Mouse (Mus musculus): ENCODE results near the gene Cyp2d10. TPM values are rescaled to one million over a fixed set of nuclear protein-coding genes. Genes with fewer than 3 reads are reported as not detected.
"Not testable (repeated sequence)": the region's sequence is repeated elsewhere in the genome, so short reads cannot be mapped to it uniquely, and the experiment has no call there.

Gene Cyp2d10
- polyA plus RNA-seq, 1 experiment, result 0.64 TPM

DNA sequence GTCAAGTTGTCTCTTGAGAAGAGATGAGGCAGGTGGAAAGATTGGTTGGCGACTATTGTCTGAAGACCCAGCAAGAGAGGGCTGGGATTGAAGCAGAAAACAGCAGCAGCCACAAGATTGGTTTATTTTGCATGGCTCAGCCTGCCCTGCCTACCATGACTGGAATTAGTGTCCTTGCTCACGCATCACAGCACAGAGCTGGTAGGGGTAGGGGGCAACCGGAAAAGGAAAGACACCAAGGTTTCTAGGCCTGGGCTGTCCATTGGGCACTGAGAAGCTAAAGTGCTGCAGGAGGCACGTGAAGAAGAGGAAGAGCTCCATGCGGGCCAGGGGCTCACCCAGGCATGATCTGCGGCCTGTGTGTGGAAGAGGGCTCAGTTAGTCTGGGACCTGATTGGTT, 4.3 kb downstream of the Cyp2d10 start:
- 91% methylated on average over 6 of the region's 6 CpGs for WGBS
- DNase-seq (ENCODE audit: low read depth, low spot score), result no peak

DNA sequence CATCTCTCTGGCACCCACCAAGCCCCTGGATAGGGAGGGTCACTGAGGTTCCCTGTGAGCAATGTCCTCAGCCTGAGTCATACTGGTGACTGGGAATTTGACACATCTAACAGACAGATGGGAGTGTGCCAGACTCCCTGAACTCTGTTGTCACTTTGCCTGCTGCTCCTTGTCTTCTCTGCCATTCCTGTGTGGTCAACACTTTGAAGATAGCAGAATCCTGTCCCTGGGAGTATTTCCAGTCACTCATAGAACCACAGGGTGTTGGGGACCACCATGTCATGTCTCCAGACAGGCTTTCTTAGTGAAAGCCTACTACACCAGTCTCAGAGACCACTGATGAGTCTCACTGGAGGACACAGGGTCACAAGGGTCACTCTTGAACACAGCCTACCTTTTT, 4.9 kb downstream of the Cyp2d10 start:
- no peak for DNase-seq (ENCODE audit: low read depth, low spot score)

DNA sequence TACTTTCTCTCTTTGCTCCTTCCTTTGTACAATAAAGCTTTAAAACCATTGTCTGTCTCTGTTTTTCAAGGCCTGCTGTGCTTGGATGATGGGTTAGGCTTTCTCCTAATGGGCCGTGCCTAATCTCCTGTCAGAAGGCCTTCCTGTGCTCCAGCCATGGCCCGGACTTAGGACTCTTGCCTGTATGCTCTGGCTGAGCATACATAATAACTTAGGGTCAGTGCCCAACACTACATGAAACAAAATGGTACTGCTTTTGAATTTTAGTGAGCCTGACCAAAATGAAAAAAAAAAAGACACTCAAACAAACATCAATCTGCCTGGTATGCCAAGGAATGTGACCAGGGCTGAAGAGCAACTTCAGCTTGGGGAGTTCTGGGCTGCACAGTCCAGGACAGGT, 5.5 kb downstream of the Cyp2d10 start:
- 75% methylated on average over 2 of the region's 2 CpGs for WGBS
- DNase-seq (ENCODE audit: low read depth, low spot score), result no peak

DNA sequence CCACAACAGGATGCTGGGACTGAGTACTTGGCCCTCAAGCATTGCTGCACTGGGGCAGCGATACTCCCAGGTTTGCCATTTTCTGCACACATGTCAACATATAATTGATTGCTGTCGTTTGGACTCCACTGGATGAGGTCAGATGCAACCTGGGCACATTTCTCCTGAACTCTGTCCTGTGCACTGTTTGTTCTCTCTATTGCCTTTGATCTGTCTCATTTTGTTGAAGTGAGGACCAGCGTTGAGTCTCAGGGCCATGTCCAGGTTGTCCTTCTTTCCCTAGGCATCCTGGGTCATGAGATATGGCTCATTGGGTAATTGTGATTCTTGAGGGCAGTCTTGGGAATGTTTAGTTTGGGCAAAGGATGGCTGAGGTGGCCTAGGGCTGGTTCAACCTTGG, 11.0 kb downstream of the Cyp2d10 start:
- not testable (repeated sequence) for DNase-seq (ENCODE audit: low read depth, low spot score)
- 59% methylated on average over 3 of the region's 3 CpGs for WGBS

DNA sequence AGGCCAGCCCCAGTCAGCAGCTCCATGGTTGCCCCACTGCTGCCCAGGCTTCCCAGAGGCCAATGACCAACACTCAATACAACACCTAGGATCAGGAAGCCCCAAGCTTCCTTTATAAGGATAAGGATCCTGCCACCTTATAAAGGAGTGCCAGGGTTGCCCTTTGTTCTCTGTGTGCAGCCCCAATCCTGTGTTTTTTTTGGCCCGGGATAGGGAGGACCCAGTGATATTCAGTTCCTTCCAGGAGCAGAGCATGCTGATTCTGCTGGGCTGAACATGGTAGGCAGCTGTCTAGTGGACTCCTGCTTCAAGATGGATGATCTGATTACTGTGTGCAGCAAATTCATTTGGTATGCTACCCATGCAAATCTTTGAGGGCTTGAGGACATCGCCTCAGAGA, 13.1 kb downstream of the Cyp2d10 start, which contains the start of gene Cyp2d11:
TSS of gene Cyp2d11 (minus strand) at position 101 of the 400 bp plus-strand sequence.
- WGBS, result 79% methylated on average over 2 of the region's 2 CpGs
- DNase-seq (ENCODE audit: low read depth, low spot score), result not testable (repeated sequence)

DNA sequence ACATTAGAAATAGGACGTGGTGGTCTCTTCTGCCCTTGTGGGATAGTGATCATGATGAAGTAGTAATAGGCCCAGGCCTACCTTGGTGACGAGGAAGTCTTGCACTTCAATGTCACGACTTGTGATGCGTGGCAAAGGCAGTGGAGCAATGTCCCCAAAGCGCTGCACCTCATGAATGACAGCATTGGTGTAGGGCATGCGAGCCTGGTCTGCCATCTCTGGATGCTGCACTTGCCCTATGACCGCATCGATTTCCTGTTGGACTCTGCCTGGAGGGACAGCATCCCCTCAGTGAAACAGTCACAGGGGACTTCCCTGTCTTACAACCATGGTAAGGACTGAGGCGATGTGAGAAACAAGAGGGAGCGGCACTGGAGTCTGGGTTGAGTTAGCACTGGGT, 17.1 kb downstream of the Cyp2d10 start:
- 92% methylated on average over 10 of the region's 10 CpGs for WGBS
- not testable (repeated sequence) for DNase-seq (ENCODE audit: low read depth, low spot score)

DNA sequence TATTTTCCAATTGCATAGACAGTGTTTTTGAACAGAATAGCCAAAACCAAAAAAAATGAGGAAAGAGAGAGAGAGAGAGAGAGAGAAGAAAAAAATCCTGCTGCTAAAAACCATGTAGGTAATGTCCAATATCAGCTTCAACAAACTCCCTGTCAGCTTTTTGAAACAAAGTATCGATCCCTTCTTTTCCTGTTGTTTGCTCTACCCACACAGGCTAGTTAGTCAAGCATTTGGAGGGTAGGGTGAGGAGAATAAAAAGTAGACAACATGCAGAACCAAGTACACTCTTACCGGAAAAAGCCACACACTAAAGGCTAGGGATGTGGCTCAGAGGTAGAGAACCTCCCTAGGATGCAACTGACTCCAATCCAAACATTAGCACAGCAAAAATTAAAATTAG, 21.3 kb downstream of the Cyp2d10 start:
- WGBS, result 91% methylated on average over 2 of the region's 2 CpGs
- DNase-seq (ENCODE audit: low read depth, low spot score), result no peak

DNA sequence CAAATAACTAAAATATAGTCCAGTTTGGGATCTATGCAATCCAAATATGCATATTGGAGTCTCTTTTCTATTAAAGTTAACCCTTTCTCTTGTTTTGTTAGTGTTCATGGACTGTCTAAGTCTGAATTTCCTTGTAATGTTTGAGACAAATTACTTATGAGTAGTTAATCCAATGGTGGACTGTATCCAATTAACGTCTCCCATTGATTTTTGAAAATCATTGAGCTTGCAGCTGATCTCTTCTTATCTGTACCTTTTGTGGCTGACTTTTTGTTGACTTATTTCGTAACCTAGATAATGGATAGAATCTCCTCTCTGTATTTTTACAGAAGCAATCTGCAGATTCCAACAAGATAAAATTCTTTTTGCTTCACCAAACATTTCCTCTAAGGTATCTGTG, 24.6 kb downstream of the Cyp2d10 start:
- 85% methylated on average over 2 of the region's 2 CpGs for WGBS
- DNase-seq (ENCODE audit: low read depth, low spot score), result no peak

DNA sequence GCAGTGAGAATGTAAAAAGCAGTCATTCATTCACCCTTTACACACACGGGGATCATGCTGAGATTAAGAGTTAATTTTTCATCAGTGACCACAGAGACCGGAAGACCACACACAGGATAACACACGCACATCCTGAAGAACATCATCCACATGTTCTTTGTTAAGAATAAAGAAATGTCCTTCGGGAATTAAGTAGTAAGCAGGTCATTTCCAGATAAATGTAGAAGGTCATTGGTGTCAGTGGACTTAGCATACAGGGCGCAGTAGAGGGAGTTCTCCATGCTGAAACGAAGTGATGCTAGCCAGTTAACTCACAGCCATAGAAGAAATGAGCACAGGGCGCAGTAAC, 26.3 kb downstream of the Cyp2d10 start:
- WGBS, result 46% methylated on average over 7 of the region's 7 CpGs
- DNase-seq (ENCODE audit: low read depth, low spot score), result no peak

DNA sequence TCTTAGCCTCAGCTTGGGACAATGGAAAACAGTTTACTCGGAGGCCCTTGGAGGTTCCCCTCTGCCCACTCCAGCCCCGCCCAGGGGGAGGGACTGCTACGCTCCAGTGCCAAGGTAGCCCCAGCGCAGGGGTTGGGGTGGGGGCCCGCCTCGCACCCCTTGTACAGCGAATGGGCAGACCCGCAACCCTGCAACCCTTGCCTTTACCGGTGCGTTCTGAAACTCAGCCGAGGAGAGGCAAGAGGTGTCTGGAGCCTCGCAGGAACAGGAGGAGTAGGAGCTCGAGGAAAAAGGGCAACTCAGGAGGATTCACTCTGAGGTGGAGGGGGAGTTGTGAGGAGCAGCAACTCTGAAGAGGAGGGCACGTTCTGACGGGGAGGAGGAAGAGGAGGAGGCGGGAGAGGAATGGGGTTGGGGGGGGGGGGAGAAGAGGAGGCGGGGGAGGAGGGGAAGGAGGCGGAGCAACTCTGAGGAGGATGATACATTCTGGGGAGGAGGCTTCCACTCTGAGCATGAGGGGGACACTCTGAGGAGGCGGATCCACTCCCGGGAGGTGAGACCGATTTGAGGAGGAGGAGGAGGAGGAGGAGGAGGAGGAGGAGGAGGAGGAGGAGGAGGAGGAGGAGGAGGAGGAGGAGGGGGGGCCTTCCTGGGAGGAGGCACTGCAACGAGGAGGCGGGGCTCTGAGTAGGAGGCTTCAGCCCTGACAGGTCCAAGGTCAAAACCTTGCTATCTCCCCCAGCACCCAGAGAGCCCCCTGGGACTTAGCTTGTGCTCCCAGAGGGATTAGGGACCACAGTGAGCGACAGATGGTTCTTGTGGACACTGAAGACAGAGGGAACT, 26.9 kb downstream of the Cyp2d10 start, which contains the start of gene Cyp2d22:
TSS of gene Cyp2d22 (minus strand) at position 390 of the 843 bp plus-strand sequence.
- 2% methylated on average over 23 of the region's 24 CpGs for WGBS
- no peak for DNase-seq (ENCODE audit: low read depth, low spot score)

DNA sequence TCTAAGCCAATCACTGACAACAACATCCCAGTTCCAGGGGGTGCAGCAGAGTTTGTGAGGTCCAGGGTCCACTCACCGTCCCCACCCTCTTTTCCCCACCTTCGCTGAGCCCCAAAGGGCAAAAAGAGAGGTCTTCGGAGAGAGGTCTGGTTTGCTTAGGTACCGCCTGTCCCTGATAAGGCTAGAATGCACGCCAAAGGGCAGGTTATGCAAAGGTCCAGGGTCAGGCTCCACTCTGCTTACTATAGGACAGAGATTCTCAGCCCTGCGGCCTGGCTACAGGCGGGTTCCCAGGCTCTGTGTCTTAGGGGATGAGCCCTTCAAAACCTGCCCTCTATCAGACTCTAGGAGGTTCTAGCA, 27.5 kb downstream of the Cyp2d10 start:
- whole genome bisulfite sequencing, result 14% methylated on average over 7 of the region's 7 CpGs

DNA sequence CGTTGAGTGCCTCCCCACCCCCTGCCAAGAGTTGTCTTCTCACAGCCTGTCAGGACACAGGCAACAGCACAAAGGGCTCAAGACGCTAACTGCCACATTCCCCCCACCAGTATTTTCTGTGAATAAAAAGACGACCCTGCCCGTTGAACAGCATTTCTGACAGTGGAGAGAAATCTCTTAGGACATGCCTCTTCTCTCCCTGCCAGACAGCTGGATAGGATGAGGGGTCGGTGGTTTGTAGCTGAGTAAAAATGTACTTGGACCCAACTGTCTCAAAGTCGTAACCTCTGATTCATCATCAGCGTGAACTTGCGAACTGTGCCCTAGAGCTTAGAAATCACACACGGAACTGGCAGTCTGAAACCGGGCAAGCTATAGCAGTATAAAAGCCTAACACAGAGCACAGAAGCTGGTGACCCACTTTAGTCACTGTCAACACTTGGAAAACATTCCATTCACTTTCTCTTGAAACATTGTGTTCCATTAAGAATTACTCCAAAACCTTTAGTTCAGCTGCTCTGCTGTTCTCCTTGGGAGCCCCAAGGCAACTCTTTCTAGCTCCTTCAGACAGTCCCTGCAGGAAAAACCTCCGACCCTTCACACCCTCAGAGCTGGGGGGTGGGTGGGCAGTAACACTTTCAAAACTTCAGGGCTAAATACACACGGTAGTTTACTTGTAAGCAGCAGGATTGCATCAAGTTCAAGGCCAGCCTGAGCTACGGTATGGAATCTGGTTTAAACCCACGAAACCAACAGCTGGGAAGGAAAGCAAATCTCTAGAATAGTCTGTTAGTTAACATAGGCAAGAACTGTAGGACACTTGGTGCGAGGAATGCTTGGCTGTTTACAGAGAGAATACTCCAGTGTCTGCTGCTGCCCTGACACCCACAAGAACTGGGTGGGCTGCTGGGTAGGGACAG, 28.5 kb downstream of the Cyp2d10 start:
- WGBS, result 42% methylated on average over 15 of the region's 15 CpGs
- no peak for DNase-seq (ENCODE audit: low read depth, low spot score)

More for the DNA sequence above, 27.5 kb downstream of the Cyp2d10 start:
- DNase-seq (ENCODE audit: low read depth, low spot score), result no peak

DNA sequence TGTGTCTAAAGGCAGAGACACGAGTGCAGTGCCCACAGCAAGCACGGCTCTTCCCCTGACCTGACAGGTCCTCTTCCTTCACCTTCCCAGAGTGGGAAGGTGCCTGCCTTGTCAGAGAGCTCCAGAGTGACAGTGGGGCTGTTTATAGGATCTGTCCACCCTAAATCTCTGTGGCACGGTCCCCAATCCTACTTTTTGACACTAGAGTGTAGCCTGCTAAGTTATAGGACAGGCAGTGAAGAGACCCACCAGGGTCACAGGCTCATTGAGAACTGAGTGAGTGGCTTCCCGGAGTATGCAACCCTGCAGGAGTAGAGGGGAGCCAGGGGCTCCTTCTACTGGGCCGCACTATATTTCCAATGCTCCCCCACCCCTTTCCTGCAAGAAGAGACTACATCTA, 29.3 kb downstream of the Cyp2d10 start:
- no peak for DNase-seq (ENCODE audit: low read depth, low spot score)
- WGBS, result 76% methylated on average over 5 of the region's 5 CpGs

DNA sequence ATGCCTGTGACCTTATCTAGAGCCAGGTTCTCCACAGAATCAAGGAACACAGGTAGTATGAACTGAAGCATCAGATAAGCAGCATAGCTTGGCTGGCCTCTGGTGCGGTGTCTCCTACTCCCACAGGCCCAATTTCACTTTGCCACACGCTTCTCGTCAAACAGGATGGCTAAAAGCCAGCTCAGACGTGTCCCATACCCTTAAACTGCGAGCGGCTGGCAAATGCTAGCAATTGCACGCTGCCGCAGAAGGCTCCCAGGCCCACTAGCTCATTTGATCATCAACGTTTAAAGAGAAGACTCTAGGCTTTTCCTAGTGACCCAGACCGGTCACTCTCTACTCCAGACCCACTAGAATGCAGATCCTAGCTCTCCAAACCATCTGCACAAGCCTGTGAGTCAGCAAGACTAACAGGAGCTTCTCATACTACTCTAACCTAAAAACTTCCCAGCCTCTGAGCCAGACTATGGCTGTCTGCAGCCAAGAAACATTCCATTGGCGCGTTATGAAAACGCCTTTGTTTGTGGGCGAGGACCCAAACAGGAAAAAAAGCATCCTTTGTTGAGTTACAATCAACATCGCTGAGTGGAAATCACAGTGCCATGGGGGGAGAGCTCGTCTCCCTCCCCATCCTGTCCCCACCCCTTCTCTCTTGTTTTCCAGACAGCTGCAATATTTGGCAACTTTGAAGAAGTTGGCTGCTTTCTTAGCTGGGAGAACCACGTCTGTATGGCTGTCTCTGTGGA, 30.4 kb downstream of the Cyp2d10 start:
- DNase-seq (ENCODE audit: low read depth, low spot score), result no peak
- 63% methylated on average over 17 of the region's 17 CpGs for WGBS

DNA sequence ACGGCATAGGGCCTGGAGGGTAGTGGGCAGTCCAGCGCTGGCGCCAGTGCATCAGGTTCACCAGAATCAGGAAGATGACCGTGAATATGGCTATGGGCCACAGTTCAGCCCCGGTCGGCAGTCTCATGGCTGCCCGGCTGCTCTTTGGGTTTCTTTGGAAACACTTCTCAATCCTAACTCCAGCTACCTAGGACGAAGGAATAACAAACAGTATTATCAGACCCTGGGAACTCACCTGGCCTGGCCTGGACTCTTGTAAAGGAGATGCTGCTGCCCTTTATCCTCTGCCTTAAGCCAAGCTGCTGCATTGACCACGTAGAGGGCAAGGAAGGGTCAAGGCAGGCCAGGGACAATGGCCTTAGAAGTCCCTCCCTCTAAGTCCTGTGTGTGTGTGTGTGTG, 31.1 kb downstream of the Cyp2d10 start:
- DNase-seq (ENCODE audit: low read depth, low spot score), result no peak
- 86% methylated on average over 9 of the region's 9 CpGs for WGBS

DNA sequence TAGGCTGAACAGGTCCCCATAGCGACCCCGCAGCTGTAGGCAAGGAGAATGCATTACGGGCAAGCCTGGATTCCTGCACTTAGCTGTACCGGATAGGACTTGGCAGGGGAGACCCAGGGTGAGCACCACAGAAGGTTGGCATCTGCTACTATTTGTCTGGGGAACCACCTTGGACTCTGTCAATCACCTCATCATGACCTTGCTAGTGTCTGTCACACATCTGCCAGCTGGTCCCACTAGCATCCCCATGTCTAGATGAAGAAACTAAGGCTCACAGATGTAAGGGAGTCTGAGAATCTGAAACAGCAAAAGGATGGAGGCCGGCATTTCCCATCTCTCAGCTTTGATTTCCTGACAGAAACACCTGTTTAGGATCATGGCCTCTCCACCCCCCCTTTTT, 32.6 kb downstream of the Cyp2d10 start:
- DNase-seq (ENCODE audit: low read depth, low spot score), result no peak
- WGBS, result 96% methylated on average over 5 of the region's 5 CpGs

DNA sequence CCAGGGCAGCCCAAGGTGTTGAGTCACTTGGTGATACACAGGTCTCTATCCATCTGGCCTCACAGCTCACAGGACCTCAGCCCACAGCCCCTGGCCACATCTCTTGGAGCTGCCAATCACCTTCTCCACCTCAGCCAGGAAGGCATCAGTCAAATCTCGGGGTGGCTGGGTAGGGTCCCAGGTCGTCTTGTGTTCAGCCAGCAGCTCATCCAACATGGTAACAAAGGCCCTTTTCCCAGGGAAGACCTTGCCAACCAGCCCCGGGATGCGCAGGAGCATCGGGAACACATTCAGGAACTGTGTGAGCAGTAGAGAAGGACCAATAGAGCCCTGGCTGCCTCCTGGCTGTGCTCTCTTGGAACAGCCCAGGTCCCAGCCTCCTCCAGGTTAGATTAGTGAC, 34.0 kb downstream of the Cyp2d10 start:
- WGBS, result 93% methylated on average over 5 of the region's 5 CpGs
- no peak for DNase-seq (ENCODE audit: low read depth, low spot score)

DNA sequence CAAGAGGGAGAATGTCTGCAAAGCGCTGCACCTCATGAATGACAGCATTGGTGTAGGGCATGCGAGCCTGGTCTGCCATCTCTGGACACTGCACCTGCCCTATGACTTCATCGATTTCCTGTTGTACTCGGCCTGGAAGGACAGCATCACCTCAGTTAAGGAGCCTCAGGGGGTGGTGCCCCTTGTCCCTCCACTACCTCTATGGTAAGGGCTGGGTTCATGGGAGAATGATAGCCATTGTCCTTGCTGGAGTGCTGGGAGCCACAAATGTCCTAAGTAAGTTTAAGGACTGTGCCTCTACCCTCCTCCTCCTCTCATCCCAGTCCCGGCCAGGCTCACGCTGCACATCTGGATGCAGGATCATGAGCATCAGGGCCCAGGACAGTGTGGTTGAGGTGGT, 34.5 kb downstream of the Cyp2d10 start:
- WGBS, result 84% methylated on average over 6 of the region's 6 CpGs
- no peak for DNase-seq (ENCODE audit: low read depth, low spot score)

DNA sequence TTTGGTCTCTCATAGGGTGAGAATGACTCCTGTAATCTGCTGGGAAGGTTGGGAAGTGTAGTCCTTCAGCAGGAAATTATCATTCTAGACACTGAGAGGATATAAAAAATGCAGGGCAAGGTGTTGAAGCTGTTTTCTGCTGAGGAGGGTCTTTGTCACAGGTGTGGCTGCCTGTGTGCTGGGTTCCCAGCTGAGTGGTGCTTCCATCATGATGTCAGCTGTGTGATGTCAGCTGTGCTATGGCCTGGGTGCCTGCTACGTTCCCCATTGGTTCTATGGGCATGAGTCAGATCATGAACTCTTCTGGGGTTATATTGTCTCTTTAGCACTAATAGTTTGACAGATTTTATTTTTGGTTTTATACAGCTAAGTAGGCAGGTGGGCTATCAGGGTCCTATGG, 38.1 kb downstream of the Cyp2d10 start:
- WGBS, result 61% methylated on average over 1 of the region's 1 CpGs
- no peak for DNase-seq (ENCODE audit: low read depth, low spot score)

DNA sequence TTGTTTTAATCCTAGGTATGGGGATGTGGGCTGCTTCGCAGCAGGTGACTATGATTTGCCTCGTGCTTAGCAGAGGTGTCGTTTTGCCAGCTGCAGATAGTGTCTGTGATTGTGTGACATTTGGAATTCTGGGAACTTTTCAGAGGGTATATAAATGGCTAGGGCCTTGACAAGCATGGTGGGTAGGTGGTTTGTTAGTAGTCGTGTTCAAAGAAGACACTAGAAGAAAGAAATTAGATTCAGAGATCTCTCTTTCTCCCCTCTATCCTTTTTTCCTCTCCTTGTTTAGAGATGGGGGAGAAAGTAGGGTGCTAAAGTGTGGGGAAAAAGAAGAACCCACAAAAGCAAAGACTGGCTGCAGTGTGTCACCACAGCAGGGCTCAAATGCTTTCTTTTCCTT, 38.8 kb downstream of the Cyp2d10 start:
- 88% methylated on average over 4 of the region's 4 CpGs for WGBS
- DNase-seq (ENCODE audit: low read depth, low spot score), result no peak

Measured in large intestine, adult 2 months (tissue).